Mouse (Mus musculus): ENCODE data around the gene Dph3.

- no peak for TF ChIP-seq POLR2A (IDR thresholded peaks at IDR 0.05; ENCODE audit: borderline replicate concordance, extremely low read depth, insufficient read depth, insufficient read length, poor library complexity, severe bottlenecking)
- no peak for TF ChIP-seq CTCF (IDR thresholded peaks at IDR 0.05; ENCODE audit: borderline replicate concordance, extremely low read depth, insufficient read depth, insufficient read length)
Measured at GRCm38 (mm10) chr14:32093500-32094117, 8.1 kb upstream of the Dph3 start.

Data from brain, embryonic 14.5 days (tissue).